Mouse (Mus musculus): ENCODE data around the gene 4930519P11Rik. TPM values are rescaled to one million over a fixed set of nuclear protein-coding genes. Genes with fewer than 3 reads are reported as not detected.

Gene 4930519P11Rik
- total RNA-seq, 2 experiments from 2014 or later, result 0.69 TPM; not detected in 1

DNA sequence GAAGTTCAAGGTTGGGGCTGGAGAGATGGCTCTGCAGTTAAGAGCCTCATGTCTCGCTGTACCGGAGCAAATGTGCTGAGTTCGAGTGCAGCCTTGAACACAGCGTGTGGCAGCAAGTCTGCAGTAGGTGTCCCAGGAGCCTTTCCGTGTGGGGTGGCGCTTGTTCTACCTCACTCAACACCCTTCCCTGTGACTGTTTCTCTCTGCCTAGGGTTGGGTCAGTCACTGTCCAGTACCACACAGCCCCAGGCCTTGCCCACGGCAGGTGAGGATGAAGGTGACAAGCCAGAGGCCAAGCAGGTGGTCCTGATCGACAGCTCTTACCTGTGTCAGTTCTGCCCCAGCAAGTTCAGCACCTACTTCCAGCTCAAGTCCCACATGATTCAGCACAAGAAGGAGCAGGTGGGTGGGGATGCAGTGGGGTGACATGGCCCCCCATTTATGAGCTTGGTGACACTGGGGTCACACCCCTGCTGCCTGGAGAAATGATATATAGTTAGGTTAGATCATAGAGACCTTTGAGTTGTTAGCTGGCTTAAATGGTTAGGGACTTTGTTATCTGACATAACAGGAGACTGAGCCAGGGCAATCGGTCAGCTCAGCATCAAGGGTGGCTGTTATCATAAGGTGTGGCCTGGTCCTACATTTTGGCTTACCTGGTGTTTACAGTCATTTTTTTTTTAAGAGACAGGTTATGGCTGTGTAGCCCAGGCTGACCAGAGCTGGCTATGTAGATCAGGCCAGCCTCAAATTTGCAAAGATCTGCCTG lies 20.8 kb upstream of the 4930519P11Rik start:
- DNase-seq, result no peak
- intact Hi-C loops (cut with DNase I; ENCODE audit: low total_unique reads), result no loop called here

DNA sequence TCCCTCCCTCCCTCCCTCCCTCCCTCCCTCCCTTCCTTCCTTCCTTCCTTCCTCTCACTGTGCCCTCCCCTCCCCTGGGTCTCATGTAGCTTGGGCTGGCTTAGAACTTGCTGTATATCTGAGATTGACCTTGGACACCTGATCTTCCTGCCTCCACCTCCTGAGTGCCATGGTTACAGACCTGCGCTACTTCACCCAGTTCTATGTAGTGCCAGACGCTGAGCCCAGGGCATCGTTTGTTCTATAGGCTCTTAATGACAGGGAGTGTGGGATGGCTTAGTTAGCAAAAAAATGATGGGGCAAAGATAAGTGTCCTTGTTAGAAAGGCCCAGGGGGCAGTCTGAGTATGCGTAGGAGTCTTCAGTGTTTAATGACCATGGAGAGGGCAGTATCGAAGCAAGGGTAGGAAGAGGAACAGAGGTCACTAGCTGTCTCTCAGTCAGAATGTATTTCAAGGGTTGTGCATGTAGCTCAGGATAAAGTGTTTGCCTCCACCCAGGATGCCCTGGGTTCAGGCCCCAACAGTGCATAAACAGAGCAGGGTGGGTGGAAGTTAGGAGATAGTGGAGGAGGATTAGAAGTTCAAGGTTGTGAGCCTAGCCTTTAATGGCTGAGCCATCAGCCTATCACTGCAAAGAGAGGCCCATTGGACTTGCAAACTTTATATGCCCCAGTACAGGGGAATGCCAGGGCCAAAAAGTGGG lies 20.0 kb upstream of the 4930519P11Rik start:
- no peak for DNase-seq
- intact Hi-C loops (cut with DNase I; ENCODE audit: low total_unique reads), result no loop called here

DNA sequence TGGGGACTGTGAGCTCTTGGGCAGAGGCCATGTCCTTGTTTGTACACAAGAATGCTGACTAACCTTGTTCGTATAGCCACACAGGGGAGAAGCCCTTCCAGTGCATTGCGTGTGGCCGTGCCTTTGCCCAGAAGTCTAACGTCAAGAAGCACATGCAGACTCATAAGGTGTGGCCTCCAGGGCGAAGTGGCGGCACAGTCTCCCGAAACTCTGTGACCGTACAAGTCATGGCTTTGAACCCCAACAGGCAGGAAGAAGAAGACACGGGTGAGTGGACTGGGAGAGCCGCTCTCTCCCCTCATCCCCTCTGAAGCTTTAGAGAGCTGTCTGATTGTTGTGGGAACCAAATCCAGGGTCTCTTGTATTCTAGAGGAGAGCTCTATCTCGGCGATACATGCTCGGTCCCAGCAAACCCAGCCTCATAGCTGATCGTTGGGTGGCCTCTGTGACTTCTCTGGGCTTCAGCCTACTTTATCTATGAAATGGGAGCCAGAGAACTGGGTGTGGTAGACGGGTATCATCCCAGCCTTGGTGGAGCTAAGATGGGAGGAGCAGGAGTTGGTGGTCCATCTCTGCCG lies 19.1 kb upstream of the 4930519P11Rik start:
- intact Hi-C loops (cut with DNase I; ENCODE audit: low total_unique reads), result no loop called here
- DNase-seq, result no peak

DNA sequence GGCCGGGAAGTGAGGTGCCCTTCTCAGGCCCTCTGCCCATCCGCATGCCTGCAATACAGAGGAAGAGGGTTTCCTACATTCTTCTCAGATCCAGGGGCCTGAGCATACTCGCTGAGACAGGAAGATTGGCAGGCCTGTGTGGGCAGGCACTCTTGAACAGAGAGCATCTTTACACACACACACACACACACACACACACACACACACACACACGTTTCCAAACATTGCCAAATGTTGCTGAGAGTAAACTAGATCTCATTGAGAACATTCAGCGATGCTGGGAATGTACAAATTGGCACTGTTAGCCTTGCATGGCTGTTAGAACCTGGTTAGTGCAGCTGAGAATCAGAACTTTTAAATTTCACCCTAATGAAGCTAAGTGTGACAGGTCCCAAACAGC lies 17.3 kb upstream of the 4930519P11Rik start:
- intact Hi-C loops (cut with DNase I; ENCODE audit: low total_unique reads), result no loop called here
- DNase-seq, result no peak

DNA sequence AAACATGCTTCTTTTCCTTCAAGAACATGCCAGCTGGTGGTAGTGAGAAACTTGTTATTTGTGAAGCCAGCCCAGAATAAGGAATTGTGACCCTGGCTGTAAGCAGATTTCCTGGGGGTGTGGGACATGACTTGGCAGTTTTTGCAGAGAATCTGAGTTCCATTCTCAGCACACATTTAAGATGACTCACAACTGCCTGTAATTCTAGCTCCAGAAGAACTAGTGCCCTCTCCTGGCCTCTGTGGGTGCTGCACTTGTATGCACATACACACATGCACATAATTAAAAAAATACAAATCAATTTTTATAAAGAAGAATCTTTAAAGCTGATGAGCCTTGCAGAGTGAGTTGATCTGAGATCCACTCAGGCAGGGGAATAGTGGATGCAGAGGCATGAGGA lies 10.9 kb upstream of the 4930519P11Rik start:
- DNase-seq, result no peak
- intact Hi-C loops (cut with DNase I; ENCODE audit: low total_unique reads), result loop anchor here (10.0 kb wide), 1 partner anchor 209 kb away; no protein-coding TSS in a partner anchor

DNA sequence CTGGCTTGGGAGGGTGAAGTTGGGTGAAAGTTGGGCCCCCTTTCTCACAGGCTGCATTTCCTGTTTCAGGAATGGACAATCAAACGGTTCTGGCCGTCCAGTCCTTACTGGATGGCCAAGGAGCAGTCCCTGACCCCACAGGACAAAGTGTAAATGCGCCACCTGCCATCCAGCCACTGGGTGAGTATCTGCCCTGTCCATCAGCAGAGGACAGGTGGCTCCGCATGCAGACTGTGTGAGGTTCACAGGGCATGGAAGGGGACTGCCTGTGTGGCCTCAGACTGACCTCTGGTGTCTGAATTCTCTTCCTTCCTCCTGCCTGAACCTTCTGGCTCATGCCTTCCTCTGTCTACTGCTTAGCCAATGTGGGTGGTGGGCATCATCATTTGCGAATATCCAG lies 8.4 kb upstream of the 4930519P11Rik start:
- DNase-seq, result no peak
- intact Hi-C loops (cut with DNase I; ENCODE audit: low total_unique reads), result loop anchor here (10.0 kb wide), 1 partner anchor 207 kb away; no protein-coding TSS in a partner anchor

DNA sequence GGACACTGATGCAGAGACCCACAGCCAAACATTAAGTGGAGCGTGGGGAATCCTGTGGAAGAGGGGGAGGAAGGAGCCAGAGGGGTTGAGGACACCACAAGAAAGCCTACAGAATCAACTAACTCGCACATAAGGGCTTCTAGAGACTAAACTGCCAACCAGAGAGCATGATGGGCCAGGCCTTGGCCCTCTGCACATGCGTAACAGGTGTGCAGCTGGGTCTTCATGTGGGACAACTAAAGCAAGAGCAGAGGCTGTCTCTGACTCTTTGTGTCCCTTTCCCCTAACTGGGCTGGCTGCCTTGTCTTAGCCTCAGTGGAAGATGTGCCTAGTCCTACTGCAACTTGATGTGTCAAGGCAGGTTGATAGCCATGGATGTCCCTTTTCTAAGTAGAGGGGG lies 3.8 kb upstream of the 4930519P11Rik start:
- intact Hi-C loops (cut with DNase I; ENCODE audit: low total_unique reads), result no loop called here
- DNase-seq, result no peak

DNA sequence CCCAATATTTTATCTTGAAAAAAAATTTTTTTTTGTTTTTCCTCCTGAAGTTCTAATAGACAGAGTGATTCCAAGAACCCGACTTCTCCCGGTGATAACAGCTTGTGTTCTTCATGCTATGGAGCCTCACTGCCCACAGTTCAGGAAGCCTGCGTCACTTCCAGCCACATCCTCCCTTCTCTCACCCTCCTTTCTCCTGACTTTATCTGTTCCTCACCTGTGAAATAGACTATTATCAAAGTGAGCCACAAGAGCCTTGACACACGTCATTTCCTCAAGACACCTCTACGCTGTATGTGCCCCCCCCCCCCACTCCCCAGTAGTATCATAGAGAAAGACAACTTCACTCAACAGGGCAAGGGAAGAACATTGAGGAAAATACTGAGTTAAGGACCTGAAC lies 2.4 kb upstream of the 4930519P11Rik start:
- intact Hi-C loops (cut with DNase I; ENCODE audit: low total_unique reads), result no loop called here
- no peak for DNase-seq

DNA sequence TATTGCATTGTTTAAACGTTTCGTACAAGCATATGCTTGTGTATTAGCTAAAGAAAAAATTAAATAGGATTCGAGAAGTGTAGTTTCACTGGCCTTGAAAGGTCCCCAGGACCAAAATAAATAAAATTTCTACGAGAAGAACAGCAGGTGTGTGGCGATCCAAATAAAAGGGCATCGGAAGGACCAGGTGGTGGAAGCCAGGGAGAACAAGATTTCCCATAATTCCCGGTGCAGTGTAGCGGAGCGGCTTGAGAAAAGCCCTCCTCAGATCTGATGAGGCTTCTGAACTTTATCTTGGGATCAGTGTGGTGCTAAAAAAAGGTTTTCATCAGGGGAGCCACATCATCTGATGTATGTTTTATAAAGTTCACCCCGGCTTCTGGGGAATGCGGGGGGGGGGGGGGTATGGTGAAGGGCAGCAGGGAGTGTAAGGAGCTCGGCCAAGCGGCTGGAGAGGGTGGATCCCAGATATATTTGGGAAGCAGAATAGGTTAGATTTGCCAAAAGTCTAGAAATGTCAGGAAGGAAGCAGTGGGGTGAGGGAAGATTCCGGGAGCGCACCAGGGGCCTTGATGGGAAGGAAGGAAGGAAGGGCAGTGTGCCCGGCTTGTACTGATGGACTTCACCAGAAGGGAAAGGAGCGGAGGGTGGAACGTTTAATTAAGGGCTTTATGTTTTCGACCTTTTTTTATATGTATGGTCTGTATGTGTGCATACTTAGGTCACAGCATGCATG lies 1.8 kb upstream of the 4930519P11Rik start:
- intact Hi-C loops (cut with DNase I; ENCODE audit: low total_unique reads), result loop anchor here (5.0 kb wide), 1 partner anchor 63 kb away; the partner anchor contains the start of gene Actl10
- no peak for DNase-seq

DNA sequence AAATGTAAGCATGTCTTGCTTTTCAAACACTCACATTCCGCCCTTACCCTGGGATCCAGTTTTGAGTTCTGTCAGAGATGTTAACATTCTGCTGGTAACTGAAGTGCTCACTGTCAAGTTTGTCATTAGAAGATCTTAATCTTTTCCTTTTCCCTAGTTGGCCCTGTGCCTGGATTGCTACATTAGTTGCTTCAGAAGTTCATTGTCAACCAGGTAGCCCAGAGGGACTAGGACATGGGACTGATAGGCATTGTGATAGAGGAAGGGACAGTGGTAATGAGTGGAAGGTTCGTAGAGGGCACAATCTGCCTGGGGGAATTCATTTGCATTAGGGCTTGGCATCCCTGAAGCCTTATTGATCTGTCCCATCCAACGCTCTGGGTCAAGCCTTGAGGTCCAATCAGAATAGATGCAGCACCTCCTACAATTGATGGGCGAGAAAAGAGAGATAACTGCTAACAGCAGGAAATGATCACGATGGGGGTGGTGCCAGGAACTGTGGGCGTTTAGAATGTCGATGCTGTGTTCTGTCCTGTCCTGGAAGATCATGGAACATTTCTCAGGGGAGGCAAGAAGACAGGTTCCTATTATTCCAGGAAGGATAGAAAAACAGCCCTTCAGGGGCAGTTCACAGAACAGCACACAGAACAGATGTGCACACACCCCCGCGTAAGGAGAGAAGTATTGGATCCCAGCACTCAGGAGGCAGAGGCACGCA lies 4.0 kb downstream of the 4930519P11Rik start:
- intact Hi-C loops (cut with DNase I; ENCODE audit: low total_unique reads), result no loop called here
- no peak for DNase-seq

DNA sequence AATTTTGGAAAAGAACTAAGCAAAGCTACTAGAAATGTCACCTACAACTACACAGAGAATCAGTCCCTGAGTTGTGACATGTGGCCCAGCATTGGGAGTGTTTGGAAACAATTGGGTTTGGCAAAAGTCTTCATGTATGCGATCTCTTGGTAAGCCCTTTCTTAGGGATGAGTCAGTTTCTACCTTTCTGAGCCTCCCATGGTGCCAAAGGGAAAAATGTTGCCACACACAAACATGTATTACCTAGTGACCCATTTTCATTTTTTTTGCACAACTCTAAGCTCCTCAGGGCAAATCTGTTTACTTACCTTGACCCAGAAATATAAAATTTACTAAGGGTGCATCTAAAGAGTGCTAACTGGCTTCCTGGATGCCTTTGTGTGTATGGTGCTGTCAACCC lies 6.3 kb downstream of the 4930519P11Rik start:
- intact Hi-C loops (cut with DNase I; ENCODE audit: low total_unique reads), result no loop called here
- no peak for DNase-seq

DNA sequence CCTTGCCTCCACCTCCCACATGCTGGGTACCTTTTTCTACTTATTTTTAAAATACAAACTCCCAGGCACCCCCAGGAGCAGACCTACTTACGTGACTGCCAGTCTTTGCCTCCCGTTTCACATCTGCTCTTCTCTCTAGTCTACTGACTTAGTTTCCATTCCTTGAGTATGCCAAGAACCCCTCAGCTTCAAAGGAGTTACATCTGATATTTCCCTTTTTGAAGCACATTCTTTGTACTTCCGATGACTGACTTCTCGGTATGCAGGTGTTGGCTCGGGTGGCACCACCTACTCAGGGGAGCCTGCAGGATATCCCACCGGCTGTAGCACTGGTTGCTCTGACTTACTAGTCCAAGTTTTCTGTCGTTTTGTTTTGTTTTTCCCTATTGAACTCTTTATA lies 9.1 kb downstream of the 4930519P11Rik start:
- no peak for DNase-seq
- intact Hi-C loops (cut with DNase I; ENCODE audit: low total_unique reads), result no loop called here

DNA sequence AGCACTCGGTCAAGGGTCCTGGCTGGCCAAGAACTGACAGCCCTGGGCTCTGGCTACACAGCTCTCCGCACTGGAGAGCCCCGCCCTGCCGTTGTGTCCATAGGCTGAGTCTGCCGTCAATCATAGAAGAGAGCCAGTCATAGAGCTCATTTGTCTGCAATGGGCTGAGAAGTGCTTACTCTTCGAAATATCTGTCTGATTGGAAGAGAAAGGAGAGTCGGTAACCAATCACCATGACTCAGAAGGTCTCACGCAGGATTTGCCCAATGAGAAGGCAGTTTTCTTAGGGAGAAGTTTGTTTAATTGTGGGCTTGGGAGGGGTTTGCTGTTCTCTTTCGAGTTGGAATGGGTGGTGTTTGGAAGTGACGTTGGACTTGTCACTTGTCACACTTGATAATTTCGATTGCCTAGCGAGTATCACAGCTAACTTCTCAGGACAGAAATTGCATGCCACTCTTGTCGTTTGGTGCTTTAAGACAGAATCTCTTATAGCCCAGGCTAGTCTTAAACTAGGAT lies 9.5 kb downstream of the 4930519P11Rik start, which contains the start of gene Pxmp4:
TSS of gene Pxmp4 (minus strand) at position 71 of the 516 bp plus-strand sequence.
- intact Hi-C loops (cut with DNase I; ENCODE audit: low total_unique reads), result no loop called here
- peak; percentile 97 for DNase-seq

DNA sequence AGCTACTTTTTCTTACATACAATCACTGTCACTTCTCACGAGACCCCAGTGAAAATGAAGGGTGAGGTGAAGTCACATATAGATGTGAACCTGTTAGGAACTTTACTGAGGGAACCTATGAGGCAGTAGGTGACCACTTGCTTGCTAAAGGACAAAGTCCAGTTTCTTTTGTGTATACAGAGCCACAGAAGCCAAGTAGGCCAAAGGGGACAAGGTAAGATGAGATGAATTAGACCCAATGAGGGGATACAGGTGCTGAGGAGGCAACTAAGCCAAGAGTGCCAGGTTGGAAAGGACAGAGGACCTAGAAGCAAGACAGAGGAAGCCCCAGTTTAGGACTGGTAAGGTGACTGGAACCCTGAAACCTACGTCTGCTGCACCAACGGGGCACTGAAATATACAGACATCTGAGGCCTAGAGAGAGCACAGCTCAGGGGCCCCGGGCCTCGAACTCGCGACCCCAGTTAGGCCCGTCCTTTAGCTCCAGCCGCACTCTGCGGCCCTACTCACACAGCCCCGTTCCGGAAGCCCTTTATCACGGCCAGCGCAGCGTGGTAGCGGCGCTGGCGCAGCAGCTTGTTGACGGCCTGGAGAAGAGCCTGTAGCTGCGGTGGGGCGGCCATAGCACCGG lies 10.1 kb downstream of the 4930519P11Rik start:
- intact Hi-C loops (cut with DNase I; ENCODE audit: low total_unique reads), result no loop called here
- DNase-seq, result no peak

DNA sequence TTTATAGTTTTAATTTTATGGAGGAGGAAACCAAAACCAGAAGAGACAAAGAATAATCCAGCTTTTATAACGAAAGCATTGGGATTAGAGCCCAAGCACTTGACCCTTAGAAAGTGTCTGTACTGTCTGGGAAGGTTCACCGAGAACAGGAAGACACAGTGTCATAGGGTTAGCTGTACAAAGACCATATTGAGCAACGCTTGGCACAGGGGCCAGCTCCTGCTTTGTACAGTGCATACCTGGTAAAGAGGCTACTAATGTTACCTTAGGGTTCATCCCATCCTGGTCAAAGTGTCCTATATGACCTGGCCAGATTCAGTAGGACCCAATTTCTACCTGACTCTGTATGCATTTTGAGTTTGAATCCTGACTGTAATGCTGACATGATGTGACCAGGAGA lies 11.9 kb downstream of the 4930519P11Rik start:
- DNase-seq, result no peak
- intact Hi-C loops (cut with DNase I; ENCODE audit: low total_unique reads), result no loop called here

DNA sequence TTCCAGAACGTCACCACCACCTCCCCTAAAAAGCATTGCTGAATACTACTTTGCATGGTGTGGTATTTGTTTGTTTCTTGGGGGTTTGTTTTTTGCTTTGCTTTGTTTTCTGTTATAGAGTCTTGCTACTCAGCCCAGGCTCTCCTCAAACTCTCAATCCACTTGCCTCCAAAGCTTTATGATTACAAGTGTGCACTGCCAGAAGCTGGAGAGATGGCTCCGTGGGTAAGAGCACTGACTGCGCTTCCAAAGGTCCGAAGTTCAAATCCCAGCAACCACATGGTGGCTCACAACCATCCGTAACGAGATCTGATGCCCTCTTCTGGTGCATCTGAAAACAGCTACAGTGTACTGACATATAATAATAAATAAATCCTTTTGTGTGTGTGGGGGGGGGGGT lies 12.7 kb downstream of the 4930519P11Rik start:
- intact Hi-C loops (cut with DNase I; ENCODE audit: low total_unique reads), result no loop called here

DNA sequence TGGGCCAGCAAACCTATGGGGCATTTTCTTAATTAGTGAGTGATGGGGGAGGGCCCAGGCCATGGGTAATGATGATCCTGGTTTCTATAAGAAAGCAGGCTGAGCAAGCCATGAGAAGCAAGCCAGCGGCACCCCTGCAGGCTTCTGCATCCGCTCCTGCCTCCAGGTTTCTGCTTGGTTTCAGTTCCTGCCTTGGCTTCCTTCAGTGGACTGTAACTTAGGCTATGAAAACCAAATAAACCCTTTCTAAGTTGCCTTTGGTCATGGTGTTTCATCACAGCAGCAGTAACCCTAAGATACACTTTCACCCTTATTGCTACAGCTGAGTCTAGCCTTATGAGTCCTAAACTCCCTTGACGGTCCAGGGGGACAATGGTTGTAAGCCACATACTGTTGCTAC lies 15.8 kb downstream of the 4930519P11Rik start:
- DNase-seq, result no peak
- intact Hi-C loops (cut with DNase I; ENCODE audit: low total_unique reads), result no loop called here

More for the DNA sequence above, 12.7 kb downstream of the 4930519P11Rik start:
- no peak for DNase-seq

DNA sequence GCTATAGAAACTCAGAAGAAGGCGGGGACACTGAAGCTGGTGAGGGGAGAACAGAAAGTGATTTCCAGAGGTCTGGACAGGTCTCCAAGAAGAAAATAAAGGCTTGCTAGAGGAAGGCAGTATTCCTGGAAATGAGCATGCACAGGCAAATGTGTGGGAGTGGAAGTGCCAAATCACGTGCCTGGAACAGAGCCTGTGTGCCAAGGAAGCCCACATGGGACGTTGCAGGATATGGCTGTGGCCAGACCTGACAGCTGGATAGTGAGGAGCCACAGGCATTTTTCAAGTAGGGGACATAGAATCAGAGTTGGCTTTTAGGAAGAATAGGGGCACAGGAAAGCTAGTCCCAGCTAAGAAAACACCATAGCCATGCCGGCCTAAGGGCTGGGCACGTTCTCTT lies 17.5 kb downstream of the 4930519P11Rik start:
- intact Hi-C loops (cut with DNase I; ENCODE audit: low total_unique reads), result no loop called here

DNA sequence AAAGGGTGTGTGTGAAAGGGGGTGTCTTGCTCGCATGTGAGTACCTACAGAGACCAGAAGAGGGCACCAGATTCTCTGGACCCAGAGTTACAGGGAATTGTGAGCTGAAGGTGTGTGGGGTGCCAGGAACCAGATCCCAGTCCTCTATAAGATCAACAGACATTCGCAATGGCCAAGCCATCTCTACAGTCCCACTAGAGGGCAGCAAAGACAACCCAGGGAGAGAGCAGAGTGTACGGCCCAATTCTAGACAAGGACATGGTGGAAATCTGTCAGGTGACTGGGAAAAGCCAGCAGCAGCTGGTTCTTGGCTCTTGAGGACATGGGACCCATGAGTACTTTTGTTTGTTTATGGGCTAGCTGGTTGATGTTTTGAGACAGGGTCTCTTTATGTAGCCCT lies 20.2 kb downstream of the 4930519P11Rik start:
- no peak for DNase-seq
- intact Hi-C loops (cut with DNase I; ENCODE audit: low total_unique reads), result no loop called here

More for the DNA sequence above, 17.5 kb downstream of the 4930519P11Rik start:
- no peak for DNase-seq

Data from gastrocnemius, postnatal 14 days (tissue).